Mouse (Mus musculus) liver, adult (tissue): ENCODE results near the gene Ostm1.

Experiments
- GATA4 ChIP-seq: IDR thresholded peaks from 2 replicates; pipeline ENCODE4 v1.6.1; 2014; ENCODE audit warnings: mild to moderate bottlenecking, low read length; ENCODE audit not compliant: insufficient replicate concordance

Ostm1 gene

GRCm38 (mm10) chr10:42579475-42580130 is 4.0 kb upstream of the Ostm1 start:
- TF ChIP-seq GATA4 = no peak

GRCm38 (mm10) chr10:42580131-42580950 is 3.3 kb upstream of the Ostm1 start:
- no peak for TF ChIP-seq GATA4

GRCm38 (mm10) chr10:42580951-42581277 is 2.7 kb upstream of the Ostm1 start:
- TF ChIP-seq GATA4 = no peak

- TF ChIP-seq GATA4 = no peak
These were observed 1.7 kb upstream of the Ostm1 start for GRCm38 (mm10) chr10:42581694-42582565.

GRCm38 (mm10) chr10:42582566-42583110 is 984 bp upstream of the Ostm1 start:
- no peak for TF ChIP-seq GATA4

GRCm38 (mm10) chr10:42583902-42584435 is 347 bp downstream of the Ostm1 start:
- TF ChIP-seq GATA4 = no peak

GRCm38 (mm10) chr10:42584436-42584983 is 888 bp downstream of the Ostm1 start:
- TF ChIP-seq GATA4 = no peak

GRCm38 (mm10) chr10:42585156-42585555 is 1.5 kb downstream of the Ostm1 start:
- no peak for TF ChIP-seq GATA4

GRCm38 (mm10) chr10:42585596-42586305 is 2.1 kb downstream of the Ostm1 start:
- no peak for TF ChIP-seq GATA4

- TF ChIP-seq GATA4 = no peak
These were observed 4.5 kb downstream of the Ostm1 start for GRCm38 (mm10) chr10:42587961-42588750.

GRCm38 (mm10) chr10:42589505-42589904 is 5.9 kb downstream of the Ostm1 start:
- no peak for TF ChIP-seq GATA4

GRCm38 (mm10) chr10:42590261-42591184 is 6.9 kb downstream of the Ostm1 start:
- TF ChIP-seq GATA4 = no peak

GRCm38 (mm10) chr10:42591185-42591992 is 7.8 kb downstream of the Ostm1 start:
- TF ChIP-seq GATA4 = no peak
